Mouse (Mus musculus) adrenal gland, adult 2 months (tissue): ENCODE measurements around the gene Sppl3. TPM values are rescaled to one million over a fixed set of nuclear protein-coding genes. Genes with fewer than 3 reads are reported as not detected.
"Not testable (repeated sequence)": the region's sequence is repeated elsewhere in the genome, so short reads cannot be mapped to it uniquely, and the experiment has no call there.

Source experiments
- DNase-seq: peaks from one replicate; pipeline ENCODE4 v3.0.0; 2021
- polyA plus RNA-seq: library from polyadenylated mRNA; depleted of rRNA; stranded (reverse); fragments of >200 nt; gene quantifications from 2 replicates; pipeline ENCODE4 v1.2.3, GENCODE M21; 2012
- total RNA-seq, 2 experiments: library from RNA; stranded (reverse); gene quantifications; 2 replicates each; pipeline ENCODE4 v1.2.3; 2021

The Sppl3 gene
- total and polyA plus RNA-seq, 3 experiments: 42.3 to 68.2 (median 49.4) TPM

DNA sequence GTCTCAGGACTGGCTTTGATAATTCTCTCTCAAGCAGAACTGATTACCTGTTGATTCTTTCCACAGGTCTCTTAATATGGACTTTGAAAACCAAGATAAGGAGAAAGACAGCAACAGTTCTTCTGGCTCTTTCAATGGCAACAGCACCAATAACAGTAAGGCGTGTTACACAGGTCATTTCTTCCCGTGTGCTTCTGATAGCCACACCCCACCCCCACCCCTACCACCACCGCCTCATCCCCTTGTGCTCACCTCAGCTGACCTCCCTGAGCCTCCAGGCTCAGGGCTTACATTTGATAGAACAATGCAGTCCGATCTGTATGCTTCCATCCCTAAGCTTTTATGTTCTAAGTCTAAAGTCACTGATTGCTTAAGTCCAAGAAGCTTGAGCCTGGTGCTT is 63.8 kb downstream of the Sppl3 start:
- no peak for DNase-seq

DNA sequence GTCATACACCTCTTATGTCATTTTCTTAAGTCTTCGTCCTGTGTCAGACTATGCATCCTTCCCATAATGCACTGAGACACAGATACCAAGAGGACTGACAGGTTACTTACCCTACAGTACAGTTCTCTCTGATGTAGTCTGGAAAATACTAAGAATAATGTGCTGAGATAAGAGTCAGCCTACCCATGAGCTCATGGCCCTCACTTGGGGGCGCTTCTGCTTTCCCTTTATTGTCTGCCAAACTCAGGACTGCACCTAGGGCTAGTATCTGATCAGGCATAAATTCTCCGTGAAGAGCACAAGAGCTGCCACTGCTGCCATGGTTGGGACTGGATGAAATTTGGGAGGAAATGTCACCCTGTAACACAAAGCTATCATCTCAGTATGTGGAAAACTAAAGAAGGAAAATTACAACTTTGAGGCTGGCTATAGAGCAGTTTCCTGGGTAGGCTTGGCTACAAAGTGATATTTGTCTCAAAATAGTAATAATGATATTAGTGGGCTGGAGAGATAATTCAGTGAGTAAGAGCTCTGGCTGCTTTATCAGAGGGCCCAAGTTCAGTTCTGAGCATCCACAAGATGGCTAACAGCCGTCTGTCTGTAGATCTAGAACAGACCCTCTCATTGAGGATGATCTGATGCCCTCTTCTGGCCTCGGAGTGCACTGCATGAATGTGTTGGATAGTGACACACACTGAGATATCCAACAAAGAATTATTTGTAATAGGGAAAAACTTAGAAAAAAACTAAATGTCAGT is 65.4 kb downstream of the Sppl3 start:
- peak; percentile 72 for DNase-seq

DNA sequence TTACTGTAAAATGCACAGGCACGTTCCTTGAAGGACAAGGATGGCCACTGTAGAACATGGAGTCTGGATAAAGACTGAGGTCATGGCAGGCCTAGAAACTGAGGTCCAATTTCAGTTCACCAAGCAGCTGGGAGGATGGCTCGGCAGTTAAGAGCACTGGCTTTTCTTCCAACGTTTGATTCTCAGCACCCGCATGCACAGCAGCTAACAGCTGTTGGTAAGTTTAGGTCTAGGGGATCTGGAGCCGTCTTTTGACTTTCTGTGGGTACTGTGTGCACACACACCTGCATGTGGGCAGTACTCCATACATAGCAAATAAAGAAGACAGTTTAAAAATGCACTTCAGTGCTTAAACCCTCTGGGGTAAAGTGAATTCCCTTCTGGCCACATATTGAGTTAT is 70.7 kb downstream of the Sppl3 start:
- no peak for DNase-seq

DNA sequence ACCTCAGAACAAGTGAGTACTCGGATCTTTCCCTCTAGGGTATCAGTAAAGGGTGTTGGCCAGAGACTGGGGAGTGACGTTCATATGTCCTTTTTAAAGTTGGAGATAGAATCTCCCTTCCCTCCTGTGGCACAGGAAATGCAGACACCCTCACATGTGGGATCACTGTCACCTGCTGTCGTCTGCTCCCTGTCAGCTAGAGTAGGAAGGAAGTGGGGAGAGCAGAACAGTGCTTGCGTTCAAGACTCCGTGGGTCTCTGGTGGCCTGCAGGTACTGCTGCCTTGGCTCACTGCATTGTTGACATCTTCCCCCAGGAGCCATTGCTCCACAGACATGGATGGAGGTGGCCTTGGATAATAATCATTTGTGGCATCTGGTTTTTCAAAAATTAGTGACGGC is 72.6 kb downstream of the Sppl3 start:
- no peak for DNase-seq

DNA sequence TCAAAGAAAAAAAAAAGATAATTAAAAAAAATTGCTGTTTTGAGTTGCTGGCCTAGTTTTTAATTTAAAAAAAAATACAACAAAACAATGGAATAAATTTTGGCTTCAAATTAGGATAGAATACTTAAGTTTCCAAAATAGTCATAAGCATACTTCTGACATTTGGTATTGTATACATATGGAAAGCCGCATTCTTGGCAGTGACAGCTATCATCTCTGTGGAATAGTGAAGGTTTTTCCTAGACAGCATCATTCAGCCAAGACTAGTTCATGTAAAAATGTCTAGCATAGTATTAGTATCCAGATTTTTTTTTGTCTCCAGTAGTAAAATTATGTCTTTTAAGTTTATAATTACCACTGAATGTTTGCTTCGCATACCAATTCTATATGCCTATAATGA is 74.7 kb downstream of the Sppl3 start:
- no peak for DNase-seq

DNA sequence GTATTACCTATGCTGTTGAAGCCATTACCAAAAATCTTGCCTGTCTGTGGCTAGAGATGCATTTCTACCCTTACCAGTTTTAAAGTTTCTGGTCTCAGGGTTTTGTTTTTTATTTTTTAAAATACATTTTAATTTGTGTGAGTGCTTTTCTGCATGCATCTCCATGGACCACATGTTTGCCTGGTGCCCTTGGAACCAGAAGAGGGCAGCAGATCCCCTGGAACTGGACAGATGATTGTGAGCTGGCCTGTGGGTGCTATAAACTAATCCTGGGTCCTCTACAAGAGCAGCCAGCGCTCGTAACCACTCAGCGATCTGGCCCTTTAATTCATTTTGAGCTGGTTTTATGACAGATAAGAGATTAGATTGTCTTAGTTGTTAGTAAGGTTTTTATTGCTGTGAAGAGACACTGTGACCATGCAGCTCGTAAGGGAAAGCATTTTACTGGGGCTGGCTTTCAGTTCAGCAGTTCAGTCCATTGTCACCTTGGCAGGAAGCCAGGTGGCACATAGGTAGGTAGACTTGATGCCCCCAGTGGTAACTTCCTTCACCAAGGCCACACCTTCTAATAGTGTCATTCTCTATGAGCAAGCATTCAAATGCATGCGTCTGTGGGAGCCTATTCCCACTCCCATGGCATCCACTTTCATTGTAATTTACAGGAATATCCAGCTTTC is 78.8 kb downstream of the Sppl3 start:
- DNase-seq: no peak

DNA sequence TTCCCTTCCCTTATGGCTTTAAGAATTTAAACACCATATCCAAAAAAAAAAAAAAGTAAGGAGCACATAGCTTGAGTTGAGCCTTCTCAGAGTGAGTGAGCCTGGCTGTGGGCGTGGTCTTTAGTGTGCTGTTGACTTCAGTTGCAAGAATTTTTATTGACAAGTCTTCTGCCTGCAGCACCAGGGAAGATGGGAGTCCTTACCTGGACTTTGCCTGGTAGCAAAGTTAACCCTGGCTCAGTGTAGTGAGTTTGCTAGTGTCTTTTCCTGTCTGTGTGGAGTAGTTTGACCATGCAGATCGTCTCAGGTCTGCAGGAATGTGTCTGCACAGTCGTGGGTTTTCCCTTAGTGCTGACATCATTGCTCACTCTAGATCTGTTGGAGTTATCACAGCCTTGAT is 80.1 kb downstream of the Sppl3 start:
- DNase-seq: no peak

DNA sequence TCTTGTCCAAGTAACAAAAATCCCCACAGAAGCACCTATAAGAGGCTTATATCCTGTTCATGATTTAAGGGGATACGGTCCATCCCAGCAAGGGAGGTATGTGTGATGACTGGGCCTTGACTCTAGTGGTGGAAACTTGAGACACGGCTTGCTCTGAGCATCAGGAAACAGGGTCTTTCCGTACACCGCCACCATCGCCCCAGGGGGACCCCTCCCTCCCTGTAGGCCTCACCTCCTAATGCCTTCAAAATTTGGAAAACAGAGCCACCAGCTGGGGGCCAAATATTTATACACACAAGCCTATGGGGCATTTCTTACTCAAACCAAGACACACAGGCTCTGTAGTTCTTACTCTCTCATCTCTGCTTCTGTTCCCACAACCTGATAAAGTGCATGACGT is 80.8 kb downstream of the Sppl3 start:
- DNase-seq: no peak

DNA sequence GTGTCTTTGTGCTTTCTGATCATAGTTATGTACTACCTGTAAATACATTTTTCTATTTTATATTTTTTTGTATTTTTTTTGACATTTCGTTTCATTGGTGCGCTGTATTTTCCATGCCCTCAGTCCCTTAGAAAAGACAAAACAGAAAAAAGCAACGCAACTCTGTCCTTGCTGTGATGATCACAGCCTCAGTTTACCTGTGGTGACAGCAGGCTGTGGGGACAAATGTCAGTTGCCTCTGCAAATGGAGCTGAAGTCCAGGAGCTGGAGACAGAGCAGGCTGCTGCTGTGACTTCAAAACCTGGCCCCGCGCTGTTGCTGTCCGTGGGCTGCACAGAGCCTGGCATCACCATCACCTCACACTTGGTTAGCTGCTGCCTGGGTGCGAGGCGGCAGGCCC is 87.3 kb downstream of the Sppl3 start, which contains the start of gene Gm10401:
Gene Gm10401 (minus strand): TSS at position 101 of the 400 bp plus-strand sequence.
- DNase-seq: no peak

DNA sequence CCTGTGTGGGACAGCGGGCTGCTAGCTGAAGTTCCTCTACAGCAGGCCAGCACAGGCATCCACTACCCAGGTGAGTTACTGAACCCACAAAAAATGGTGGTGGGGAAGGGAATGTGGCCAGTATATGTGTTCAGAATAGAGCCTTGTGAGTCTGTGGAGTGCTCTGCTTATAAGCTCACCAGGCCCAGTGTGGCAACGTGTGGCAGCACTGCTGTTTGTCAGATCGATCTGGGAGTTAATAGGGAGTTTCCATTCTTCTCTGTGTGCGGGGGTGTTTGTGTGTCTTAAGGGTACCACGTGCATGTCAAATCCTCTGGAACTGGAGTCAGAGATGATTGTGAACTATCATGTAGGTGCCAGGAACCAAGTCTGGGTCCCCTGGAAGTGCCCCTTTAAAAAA is 88.6 kb downstream of the Sppl3 start:
- DNase-seq: no peak

DNA sequence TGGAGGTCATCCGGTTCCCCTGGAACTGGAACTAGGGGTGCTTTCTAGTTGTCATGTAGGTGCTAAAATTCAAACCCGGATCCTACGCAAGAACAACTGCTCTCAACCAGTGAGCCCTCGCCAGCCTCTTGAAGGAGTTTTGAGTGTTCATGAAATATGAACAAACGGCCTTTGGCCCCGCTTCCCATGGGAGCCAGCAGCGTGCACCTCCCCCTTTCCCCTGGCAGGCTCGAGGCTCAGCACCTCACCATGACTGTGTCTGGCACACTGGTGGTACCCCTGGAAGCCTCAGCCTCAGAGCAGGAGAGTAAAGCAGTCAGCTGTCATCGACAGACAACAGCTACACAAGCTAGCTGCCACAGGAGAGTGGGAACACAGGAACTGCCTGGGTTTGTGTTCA is 89.1 kb downstream of the Sppl3 start:
- DNase-seq: peak; percentile 56

DNA sequence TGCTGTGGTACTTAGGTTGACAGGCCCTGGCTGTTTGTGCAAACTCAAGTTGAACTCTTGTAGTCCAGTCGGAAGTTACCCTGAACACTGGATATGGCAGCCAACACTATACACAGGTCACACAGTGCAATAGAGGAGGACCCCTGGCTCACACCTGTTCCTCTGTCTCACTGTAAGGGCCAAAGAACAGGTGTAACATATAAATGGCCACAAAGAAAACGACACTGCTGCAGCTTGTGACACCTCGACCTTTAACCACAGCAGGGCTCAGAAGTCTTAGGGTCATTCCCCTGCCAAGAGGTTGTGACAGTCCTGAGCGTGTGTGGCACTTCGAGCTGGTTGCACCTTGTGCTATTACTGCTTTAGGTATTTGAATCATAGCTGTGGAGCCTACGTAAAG is 89.5 kb downstream of the Sppl3 start:
- DNase-seq: no peak

DNA sequence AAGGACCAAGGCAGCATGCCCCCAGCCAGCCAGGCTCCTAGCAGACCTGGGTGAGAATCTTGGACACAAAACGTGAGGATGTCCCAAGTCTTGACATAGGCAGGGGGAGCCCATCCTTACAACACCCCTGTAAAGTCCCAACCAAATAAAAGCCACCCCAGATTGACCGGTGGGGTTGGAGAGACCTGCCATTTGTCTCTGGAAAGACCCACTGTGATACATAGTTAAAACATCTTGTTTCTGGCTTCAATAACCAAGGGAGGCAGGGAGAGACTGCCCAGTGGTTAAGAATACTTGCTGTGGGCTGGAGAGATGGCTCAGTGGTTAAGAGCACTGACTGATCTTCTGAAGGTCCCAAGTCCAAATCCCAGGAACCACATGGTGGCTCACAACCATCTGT is 91.3 kb downstream of the Sppl3 start:
- no peak for DNase-seq

DNA sequence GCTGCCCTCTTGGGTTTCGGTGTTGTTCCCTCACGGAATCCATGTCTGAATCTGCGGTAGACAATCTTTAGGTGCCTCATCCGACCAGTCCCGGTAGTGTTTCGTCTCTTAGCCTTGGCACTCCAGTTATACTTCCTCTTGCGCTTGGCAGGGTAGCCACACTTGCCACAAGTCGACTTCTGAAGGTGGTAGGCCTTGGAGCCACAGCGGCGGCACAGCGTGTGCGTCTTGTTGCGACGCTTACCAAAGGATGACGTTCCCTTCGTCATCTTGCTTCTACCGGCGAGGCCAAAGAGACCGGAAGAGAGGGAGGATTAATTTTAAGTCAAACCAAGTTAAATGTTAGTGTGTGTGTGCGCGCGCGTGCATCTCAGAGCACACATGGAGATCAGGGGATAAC is 92.3 kb downstream of the Sppl3 start:
- DNase-seq: not testable (repeated sequence)

DNA sequence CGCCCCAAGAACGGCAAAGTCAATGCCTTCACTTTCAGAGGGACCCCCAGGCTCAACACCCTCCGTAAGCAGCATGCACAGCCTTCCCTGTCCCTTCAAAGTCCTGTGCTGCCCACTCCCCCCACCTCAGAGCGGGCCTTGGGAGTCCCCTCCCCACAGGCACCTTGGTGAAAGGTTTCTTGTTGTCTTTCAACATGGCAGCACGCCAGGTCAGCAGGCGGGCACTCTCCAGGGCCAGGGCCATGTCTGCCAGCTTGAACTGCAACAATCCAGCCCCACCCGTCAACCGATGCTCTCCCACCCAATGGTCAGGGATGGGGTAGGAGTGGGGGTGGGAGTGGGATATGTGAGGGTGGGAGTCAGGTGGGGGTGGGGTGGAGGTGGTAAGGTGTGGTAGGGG is 100.2 kb downstream of the Sppl3 start:
- DNase-seq: no peak

DNA sequence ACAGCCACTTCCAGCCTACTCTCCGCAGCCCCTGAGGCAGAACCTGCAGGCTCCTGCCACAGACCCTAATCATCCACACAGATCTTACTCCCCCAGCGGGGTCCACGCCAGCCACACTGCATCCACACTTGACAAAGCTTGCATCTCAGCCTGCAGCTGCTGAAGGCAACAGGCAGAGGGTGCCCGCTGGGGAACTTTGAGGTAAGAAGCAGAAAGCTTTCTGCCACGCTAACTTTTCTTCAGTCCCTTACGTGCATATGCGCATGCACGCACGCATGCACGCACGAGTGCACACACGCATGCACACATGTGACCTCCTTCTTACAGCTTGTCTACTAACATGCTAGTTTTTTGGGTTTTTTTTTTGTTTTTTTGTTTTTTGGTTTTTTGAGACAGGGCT is 102.3 kb downstream of the Sppl3 start:
- no peak for DNase-seq

DNA sequence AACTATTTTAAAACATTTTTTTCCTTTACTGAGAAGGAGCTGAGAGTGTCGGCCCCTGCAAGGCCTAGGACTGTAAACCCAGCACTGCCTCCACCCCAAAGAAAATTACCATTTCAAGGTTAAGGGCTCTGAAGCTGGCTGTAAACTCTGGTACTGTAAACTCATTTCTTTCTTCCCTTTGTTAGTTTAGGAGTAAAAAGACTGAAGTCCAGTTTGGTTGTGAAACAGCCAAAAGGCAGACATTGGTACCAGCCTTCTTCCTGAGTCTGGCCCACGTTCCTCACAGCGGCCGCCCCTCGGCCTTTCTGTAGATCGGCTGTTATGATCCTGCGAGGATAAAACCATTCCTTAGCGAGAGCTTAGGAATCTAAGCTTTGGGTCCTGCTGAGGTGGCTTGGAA is 103.6 kb downstream of the Sppl3 start:
- DNase-seq: no peak

DNA sequence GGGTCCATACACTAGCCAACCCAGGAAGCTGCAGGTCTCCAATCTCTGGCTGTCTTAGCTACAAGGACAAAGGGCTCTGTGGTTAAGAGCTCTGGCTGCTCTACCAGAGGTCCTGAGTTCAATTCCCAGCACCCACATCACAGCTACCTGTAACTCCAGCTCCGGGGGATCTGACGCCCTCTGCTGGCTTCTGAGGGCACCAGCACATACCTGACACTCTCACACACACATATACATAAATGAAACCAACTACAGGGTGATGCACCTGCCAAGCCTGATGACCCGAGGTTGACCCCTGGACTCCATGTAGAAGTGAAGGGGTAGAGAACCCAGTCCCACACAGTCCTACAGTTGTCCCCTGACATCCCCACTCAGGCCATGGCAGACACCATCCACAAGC is 105.5 kb downstream of the Sppl3 start:
- no peak for DNase-seq

DNA sequence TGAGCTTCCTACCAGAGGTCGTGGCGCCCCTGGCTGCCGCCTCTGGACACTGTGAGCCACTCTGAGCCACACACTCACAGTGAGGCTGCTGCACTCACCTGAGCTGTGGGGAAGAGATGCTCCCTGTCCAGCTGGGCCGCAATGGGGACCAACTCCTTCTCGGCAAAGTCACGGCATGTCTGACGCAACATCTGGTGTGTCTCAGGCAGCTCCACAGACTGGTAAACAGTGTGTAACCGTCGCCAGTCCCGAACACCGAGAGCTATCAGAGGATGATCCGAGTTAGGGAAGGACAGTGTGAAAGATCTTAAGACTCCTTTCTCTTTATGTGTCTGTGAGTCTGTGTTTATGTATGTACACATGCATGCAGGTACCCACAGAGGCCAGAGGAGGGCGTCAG is 106.5 kb downstream of the Sppl3 start:
- no peak for DNase-seq

DNA sequence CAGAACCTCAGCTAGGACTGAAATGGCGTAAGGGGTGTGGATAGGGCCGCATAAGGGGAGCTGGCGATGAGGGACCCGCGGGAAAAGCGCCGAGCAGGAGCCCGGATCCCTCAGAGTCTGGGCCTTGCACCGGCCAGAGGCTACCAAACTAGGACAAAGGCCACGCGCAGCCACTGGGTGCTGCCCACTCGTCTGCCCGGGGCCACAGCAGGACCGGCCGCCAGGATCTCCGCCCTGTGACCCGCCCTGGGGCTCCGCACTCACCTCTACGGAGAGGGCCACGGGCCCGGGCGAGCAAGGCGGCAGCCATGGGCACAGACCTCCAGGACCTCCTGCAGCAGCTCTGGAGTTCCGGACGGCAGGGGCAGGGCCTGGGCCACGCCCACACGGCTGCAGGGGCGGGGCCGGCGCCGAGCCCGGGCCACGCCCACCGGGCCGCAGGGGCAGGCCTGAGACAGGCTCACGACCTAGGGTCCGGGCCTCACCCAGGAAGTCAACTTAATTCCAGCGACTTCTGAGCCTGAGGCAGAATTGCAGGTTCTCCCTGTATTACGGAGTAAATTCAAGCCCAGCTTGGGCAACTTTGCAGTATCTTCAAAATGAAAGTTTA is 108.1 kb downstream of the Sppl3 start, which contains the start of gene Acads:
Gene Acads (minus strand): TSS at position 386 of the 610 bp plus-strand sequence.
- DNase-seq: peak; percentile 94

DNA sequence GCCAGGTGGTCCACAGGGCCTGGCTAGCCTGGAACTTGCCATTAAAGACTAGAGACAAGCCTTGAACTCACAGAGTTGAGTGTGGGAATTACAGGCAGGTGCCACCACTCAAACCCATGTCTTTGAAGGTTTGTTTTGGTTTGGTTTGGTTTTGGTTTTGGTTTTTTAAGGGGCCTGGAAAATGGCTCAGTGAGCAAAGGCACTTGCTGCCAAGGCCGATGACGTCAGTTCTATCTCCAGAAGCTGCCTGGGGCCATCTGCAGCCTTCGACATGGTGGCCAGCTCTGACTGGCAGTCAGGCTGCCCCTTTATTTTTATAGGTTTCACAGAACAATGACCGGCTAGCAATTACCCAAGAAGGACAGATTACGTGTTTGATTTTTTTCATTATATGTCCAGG is 110.0 kb downstream of the Sppl3 start:
- peak; percentile 50 for DNase-seq

DNA sequence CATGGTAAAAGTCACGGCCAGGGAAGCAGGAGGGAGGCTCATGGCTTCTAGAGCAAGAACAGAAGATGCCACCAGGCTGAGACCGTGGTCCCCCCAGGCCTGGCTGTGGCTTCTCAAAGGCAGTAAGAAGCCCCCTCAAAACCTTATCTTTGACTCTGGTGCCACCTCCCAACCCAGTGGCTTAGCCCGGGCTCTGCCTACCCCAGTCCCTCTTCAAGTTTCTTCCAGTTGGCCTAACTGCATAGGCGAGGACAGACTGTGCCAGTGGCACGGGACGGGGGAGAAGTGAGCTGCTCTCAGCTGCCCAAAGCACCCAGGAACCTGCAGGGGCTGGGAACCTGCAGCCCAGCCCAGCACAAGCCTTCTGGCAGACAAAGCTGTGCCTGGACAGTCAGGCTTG is 113.8 kb downstream of the Sppl3 start:
- no peak for DNase-seq

DNA sequence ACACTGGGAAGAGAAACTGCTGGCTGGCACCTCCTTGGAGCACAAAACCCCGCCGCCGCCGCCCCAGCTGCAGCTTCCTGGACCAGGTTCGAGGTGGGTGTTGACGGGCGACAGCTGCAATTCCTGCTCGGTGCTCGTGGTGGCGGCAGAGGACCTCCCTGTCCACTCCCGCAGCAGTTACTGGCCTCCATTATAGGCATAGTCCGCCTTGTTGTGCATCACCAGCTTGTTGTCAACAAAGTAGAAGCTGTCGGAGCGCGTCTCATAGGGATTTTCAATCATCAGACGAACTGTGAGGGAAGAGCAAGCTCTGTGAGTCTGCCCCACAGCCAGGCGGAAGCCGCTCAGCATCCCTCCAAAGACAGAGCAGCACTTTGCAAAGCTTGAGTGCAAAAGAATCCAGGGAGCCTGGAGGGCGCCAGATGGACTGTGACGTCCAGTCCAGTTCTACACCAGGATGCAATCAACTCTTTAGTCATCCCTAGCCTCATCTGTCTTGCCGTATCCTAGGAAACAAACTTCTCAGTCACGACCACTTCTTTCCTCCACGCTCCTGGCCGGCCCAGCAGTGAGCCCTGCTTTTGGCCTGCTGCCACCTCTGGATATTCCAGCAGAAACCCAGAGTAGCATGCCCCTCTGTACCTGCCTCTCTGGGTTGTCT is 114.4 kb downstream of the Sppl3 start:
- peak; percentile 88 for DNase-seq
